Mouse (Mus musculus) spleen, adult 12 weeks (tissue): ENCODE measurements around the gene R3hdm4.
A peak's percentile ranks its signal among the peaks of the same experiment; 100 is the strongest.

Experiments used
- DNase-seq: peaks from one replicate; pipeline ENCODE4 v3.0.0; 2022; ENCODE audit warnings: low spot score

Gene R3hdm4

DNA sequence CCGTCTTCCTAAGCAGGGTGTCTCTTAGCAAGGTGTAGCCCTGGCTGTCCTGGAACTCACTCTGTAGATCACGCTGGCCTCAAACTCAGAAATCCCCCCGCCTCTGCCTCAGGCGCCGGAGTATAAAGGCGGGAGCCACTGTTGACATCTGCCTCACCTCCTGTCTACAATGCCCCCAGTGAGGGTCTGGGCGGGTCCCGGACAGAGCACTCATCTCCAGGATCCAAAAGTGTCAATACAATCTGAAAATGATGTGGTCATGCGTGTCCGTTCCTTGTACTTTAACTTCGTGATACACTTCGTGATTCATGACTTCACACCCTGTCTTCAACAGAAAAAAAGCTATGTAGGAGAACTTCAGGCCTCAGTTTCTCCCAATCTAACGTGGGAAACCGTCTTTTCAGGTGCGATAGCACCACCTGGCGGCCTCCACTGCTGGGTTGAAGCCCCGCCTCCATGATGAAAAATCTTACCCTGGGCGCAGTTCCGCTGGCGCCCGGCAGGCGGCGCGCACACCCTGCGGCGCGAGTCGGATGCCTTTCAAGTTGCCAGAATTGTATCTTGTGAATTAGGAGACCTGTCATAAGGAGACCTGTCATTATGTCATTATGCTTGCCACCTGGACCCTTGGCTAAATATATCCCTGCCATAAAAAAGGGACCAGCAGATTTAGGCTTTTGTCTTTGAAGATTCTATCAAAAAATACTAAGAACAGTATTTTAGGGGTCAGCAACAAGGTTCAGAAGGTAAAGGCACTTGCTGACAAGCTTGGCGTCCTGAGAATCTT lies 4.2 kb upstream of the R3hdm4 start:
- DNase-seq = peak; percentile 90

DNA sequence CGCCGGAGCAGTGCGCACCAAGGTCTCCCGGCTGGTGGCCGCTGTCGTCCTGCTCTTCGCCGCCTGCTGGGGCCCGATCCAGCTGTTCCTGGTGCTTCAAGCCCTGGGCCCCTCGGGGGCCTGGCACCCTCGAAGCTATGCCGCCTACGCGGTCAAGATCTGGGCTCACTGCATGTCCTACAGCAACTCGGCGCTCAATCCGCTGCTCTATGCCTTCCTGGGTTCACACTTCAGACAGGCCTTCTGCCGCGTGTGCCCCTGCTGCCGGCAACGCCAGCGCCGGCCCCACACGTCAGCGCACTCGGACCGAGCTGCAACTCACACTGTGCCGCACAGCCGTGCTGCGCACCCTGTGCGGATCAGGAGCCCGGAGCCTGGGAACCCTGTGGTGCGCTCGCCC lies 564 bp upstream of the R3hdm4 start:
- DNase-seq = no peak

DNA sequence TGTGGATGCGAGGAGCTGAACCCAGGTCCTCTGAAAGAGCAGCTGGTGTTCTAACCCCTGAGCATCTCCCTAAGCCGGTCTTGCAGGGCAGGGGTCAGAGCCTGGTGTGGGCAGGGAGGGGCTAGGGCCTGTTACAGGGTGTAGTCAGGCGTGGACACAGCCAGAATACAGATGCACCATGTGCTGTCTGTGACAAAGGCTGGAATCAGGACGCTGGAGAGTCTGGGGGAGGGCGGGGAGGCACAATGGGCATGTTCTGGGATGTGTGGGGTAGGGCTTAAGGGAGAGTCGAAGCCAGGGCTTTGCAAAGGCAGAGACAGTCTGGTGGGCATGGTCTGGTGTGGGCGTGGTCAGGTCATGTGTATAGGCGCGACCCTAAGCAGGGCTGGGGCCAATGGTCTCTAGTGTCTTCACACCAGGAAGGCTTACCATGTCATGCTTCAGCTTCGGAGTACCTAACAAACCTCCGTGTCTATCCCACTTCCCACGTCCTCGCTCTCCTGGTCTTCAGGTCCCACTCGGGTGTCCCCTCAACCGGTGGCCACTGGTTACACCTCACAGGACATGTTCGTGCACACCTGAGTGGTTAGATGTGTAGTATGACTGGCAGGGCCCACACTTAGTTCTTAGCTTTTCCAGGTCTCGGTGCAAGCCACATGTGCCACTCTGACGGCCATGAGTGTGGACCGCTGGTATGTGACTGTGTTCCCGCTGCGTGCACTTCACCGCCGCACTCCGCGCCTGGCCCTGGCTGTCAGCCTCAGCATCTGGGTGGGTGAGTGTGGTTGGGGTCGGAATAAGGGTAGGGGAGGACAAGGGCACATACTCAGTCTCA lies 735 bp downstream of the R3hdm4 start:
- no peak for DNase-seq

DNA sequence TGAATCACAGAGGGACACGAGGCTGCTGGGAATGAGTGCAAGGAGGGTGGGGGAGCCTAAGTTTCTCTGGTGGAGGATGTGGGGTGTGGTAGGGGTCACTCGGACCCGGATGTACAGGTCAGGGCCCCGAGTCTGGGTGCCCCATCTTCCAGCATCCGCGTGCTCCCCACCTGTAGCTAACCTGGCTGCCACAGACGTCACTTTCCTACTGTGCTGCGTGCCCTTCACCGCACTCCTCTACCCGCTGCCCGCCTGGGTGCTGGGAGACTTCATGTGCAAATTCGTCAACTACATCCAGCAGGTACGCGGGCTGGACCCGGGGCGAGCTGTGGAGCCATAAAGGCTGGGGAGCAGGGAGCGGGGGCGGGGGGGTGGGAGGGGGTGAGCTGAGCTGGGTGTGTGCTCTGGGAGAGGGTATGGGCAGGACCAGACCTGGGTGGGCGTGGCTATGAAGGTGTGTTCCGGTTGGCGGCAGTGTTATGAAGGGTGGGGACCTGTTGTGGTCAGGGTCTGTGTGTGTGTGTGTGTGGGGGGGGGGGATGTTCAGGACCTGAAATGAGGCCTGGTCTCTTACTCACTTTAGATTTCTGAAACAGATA lies 1.7 kb downstream of the R3hdm4 start:
- DNase-seq = no peak

DNA sequence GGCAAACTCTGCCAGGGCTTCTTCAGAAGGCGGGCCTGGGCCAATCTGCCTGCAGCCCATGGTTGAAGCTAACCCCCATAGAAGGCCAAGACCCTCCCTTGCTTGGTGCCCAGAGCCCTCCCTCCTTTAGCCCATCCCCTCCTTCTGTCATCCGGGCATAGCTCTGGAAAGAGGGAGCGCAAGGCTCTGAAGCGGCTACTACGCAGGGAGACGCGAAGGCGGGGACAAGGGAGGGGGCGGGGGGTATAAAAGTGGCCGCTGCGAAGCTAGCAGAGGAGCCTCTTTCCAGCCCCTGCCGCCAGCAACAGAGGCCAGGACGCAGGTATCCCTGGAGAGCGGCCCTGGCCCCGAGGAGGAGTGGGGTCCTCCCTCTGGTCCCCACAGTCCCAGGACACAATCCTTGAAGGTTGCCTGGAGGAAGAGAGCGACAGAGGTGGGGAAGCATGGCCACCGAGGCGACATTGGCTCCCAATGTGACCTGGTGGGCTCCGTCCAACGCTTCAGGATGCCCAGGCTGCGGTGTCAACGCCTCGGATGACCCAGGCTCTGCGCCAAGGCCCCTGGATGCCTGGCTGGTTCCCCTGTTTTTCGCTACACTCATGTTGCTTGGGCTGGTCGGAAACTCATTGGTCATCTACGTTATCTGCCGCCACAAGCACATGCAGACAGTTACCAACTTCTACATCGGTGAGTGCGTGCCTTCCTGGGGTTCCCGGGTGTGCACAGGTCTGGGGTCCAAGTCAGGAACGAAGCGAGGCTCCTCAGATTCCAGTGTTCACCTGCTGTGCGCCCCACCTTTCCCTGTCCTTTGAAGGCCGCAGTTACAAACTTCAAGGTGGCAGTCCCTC lies 2.6 kb downstream of the R3hdm4 start:
- no peak for DNase-seq

DNA sequence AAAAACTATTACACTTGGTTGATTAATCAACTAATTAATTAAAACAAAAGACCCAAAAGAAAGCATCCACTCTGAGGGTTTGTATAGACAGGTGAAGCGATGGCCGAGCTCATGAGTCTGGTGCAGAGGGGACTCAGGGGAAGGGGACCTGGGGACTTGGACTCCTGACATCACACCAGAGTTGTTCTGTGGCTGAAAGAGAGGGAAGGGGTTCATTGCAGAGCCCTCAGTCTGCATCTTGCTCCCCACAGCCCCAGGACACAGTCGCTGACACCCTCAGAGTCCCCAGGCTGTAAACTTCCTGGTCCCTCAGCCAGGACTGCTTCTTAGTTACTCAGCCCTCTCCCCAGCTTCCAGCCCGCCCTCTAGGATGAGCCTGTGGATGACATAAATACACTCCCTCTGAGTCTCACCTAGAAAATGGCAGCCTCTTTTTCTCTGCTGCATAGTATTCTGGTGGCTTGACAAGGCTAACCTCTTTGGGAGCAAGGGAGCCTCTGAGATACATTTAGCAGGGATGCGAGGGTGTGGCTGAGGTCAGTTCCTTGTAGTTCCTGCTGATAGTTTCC lies 3.4 kb downstream of the R3hdm4 start:
- no peak for DNase-seq

DNA sequence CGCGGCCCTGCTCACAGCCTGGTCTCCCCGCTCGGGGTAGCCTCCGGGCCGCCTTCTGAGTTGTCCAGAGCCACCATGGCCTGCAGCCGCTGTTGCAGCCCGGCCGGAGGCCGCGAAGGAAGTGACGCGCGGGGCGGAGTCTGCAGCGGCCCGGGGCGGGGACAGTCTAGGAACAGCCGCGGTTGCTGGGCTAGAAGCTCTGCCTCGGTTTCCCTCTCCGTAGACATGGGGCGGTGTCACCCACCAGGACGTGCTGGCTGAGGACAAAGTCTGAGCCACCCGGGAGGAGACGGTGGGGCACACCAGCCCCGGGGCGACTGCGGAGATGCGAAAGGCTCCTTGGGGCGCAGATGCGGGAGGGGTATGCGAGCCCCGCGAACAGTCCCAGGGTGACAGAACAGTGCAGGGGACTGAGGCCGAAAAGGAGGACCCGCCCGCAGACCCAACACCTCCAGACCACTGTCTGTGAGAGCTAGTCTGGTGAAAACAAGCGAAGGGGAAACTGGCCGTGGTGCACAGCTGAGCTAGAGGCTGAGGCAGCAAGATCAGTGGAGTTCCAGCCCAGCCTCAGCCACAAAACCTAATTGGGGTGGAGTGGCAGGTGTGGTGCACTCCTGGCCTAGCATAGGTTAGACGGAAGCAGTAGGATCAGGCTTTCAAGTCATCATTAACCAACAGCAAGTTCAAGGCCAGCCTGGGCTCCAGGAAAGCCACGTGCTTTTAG lies 4.0 kb downstream of the R3hdm4 start, which contains the start of gene Kiss1r:
Gene Kiss1r, plus strand, starts transcription at position 164 of the 724 bp plus-strand sequence.
- DNase-seq = peak; percentile 81

DNA sequence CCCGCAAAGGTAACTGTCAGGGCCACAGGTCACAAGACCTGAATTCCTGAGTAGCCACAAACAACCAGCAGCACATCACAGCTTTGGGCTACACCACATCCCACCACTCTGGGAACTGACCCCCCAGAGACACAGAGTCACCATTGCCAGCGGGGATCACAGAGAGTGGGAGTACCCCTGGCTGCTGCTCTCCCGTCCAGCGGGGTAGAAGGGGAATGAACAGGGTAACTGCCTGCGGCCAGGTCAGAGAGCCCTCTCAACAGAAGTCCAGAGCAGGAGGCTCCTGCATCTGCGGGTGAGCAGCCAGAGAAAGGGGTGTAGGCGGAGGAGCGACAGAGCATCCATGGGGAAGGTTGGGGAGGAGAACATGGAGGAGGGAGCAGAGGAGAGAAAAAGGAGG lies 4.9 kb downstream of the R3hdm4 start:
- DNase-seq = no peak

DNA sequence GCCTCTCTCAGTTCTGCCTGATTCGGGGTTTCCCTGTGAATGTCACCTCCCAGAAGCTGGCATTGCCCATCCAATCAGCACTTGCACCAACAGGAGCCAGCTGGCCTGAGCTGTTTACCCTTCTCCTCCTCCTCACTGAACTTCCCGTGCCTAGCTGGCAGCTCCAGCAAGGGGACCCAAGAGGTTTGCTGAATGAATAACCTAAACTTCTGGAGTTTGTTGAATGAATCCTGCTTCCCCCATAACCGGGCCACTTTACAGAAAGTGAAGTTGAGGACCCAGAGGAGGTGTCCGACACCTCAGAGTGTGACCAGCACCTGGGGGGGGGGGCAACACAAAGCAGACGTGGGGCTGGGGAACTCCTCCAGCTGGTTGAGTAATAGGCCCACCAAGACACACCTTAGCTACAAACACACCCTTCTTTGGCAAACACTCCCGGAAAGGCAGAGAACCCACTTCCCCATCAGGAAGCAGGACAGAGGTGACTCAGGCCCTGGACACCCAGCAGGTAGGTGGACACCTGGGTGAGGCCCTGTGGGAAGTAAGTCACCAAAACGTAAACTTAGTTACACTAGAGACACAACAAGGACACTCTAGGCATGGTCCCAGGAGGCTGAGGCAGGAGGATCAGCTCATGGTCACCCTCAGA lies 5.9 kb downstream of the R3hdm4 start:
- no peak for DNase-seq

DNA sequence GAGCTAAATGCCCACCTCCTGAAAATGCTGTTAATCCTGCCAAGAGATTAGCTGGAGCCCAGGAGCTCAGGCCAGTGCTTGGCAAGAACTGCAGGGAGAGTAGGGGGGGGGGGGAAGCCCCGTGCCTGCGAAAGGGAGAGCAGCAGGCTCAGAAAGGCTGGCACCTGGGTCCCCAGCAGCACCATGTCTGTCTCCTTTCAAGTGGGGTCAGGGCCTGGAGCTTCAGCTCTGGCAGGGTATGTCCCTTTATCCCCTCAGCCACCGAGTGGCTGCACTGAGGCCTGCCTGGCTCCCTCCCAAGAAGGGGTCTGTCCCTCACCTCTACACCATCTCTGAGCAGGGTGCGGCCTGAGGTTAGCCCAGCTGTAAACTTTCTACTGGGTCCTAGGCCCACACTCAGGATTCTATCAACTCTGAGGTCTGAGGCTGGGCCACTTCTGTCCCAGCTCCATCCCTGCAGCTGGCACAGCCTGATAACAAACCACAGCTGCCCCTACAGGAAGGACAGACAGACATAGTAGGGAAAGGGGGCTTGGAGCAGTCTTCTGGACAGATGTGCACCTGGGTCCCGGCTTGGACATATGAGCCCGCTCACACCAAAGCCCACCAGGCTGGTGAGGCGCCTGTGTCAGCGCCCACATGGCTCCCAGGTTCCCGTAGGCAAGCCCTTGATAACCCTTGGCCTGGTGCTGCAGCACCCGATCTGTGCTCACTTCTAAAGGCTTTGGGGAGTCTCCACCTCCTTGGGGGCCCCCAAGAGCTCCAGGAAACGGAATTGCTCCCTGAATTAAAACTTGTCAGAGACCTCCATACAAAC lies 6.7 kb downstream of the R3hdm4 start:
- DNase-seq = peak; percentile 31

DNA sequence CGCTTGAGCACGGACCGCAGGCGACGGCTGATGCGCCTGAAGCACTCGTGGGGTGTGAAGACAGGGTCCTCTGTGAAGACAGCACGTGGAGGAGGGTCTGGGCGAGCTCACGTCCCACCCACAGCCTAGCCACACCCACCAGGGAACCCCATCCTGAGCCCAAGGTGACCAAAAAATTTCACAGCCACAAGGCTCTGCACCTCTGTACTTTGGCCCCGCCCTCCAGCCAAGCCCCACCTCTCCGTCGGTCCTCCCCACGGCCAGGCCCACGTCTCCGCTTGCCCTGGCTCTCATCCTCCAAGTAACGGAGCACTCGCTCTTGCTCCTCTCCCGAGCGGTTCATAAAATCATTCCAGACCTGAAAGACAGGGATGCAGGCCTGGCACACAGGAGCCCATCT lies 8.6 kb downstream of the R3hdm4 start:
- no peak for DNase-seq

DNA sequence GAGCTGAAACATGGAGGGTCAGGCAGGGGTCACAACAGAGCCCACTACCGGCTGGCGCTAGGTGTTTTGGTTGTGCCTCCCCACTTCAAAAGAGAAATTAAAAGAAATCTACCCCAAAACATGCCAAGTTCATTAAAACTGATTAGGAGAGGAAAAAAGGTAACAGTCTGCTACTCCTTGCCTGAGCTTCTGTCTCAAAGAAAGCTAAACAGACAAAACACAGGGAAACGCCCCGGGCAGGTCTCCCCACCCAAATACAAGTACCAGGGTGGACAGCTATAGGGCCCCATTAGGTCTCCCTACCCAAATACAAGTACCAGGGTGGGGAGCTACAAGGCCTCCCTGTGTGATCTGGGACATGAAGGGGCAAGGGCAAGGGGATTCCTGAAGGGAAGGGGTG lies 10.5 kb downstream of the R3hdm4 start, which contains the start of gene Gm26602:
Gene Gm26602, plus strand, starts transcription at position 301 of the 400 bp plus-strand sequence.
- DNase-seq = no peak

DNA sequence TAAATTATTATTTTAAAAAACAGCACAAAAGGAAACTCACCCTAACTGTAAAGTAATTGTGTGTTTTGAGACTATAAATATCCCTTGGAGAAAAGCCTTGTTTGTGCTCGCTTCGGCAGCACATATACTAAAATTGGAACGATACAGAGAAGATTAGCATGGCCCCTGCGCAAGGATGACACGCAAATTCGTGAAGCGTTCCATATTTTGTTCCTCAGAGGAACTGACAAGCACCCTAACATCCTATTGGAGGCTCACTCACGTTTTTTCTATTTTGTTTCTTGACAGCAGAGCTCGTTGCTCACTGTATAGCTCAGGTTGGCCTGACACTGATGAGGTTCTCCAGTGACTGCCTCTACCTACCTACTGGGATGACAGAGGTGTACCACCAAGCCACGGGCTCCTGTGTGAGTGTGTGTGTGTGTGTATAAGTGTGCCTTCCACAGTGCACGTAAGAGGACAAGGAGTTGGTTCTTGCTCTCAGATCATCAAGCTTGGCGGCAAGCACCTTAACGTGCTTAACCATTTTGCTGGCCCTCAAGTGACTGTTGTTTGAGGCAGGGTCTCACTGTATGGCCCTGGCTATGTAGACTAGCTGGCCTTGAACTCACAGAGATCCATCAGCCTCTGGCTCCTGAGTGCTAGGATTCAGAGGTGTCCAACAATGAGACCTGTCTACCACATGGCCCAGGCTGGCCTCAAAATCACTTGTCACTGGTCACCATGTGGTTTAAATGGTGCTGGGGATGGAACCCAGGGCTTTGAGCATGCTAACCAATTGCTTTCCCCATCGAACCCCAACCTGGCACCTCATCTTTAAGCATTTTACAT lies 11.7 kb downstream of the R3hdm4 start:
- peak; percentile 45 for DNase-seq

DNA sequence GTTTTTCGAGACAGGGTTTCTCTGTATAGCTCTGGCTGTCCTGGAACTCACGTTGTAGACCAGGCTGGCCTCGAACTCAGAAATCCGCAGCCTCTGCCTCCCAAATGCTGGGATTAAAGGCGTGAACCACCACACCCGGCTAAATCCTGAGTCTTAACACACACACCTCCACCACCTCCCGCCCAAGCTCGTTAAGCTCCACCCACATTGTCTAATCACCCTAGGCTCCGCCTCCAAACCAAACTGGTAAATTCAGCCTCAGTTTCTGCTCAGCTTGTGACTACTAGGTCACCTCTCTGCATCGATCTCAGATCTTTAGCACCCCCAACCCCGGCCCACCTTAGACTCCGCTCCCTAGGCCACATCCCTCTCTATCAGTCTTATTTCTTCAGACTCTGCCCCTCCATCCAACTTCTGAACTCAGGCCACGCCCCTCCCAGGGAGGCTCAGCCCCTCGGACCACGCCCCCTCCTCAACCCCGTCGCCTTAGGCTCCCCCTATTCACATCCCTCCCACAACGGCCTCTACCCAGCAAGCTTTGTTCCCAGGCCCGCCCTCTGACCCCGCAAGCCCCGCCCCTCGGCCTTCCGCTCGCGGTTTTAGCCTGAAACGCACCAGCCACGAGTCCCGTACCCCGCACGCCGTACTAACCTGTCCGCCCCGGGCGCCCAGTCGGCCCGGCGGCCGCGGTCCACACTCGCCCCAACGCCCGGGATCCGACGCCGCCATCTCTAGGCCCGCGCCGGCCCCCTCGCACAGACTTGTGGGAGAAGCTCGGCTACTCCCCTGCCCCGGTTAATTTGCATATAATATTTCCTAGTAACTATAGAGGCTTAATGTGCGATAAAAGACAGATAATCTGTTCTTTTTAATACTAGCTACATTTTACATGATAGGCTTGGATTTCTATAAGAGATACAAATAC lies 12.6 kb downstream of the R3hdm4 start, which contains the start of gene Med16:
Gene Med16, minus strand, starts transcription at position 757 of the 925 bp plus-strand sequence.
- peak; percentile 93 for DNase-seq

DNA sequence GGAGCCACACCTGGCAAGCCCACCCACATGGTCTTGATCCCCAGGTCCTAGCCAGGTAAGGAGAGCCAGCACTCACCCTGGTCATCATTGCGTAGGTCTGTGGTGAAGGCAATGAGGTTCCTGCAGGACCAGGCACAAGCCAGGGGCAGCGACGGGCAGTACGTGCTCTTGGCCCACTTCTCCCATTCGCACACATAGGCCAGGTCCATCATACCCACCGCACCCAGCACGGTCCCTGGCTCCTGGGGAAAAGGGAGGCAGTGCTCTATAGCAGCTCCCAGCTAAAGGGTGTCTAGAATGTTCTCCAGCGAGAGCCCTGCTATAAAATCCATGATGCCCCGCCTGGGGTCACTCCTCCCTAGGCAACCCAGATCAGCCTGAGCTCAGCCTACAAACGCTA lies 13.6 kb downstream of the R3hdm4 start:
- DNase-seq = no peak

DNA sequence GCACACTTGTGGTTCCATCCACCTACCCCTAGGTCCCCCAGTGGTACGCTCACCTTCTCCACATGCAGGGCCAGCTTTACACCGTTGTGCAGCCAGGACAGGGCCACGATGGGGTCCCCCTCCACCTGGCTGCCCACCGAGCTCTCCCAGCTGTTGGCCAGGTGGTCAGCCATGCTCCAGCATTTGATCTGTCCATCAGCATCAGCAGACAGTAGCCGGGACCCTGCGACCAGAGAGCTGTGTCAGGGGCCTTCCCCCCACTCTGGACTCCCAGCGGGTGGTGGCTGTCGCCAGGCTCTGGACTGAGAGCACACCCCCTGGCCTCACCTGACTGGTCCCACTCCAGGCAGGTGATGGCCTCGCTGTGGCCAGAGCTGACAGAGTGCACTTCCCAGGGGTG lies 14.3 kb downstream of the R3hdm4 start:
- DNase-seq = no peak

DNA sequence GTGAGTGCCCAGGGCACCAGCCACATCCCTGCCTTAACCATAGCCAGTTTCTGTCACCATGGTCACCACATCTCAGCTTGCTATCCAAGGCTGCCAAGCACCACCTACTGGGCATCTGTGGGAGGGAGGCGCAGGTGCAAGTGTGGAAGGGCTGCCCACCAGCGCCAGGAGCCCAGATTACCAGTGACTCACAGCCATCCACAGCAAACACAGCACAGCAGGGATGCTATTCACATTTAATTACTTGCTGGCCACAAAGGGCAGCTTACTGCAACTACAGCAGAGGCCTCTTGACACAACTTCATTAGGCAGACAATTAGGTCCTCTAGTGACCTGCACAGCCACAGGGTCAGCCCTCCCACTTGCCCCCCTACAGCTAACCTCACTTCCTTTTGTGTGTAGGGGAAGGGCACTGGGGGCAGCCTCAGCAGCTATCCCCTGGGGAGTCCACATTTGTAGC lies 20.0 kb downstream of the R3hdm4 start:
- no peak for DNase-seq
